Mouse (Mus musculus) left cerebral cortex, postnatal 10 days (tissue): ENCODE data around the gene Uqcr10. TPM values are rescaled to one million over a fixed set of nuclear protein-coding genes. Genes with fewer than 3 reads are reported as not detected.

ENCODE experiments used
- DNase-seq, 2 experiments: peaks; one replicate each; pipeline ENCODE4 v3.0.0; 2021 to 2022; ENCODE audit warnings: low spot score in 2 of 2, mixed read lengths in 1 of 2; ENCODE audit errors: extremely low spot score in 1 of 2
- intact Hi-C: fragments of 180-260 bp; cut with DNase I; formaldehyde crosslinking; loops from one replicate; pipeline ENCODE4 v1.15.1; 2025
- total RNA-seq, 2 experiments: library from RNA; stranded (reverse); gene quantifications; 2 replicates each; pipeline ENCODE4 v1.2.3; 2021

Uqcr10 gene
- total RNA-seq, 2 experiments from 2014 or later, result 411 to 418 TPM

DNA sequence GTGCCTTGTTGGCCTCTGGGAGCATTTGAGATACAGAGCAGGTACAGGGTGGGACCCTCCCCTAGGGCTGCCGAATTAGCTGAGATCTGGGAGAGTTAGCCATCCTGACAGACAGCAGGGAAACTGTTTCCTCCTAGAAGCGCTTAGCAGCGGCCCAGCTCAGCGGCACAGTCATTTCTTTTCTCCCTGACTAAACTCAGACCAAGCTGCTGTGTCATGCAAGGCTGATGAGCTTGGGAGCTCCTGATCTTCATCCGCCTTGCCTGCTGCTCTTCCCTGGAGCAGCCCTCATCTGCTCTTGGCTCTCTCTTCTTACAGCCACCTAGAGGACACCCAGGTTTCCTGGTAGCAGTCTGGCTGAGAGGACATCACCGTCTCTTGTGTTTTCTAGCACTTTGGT lies 20.0 kb downstream of the Uqcr10 start:
- DNase-seq, result no peak
- intact Hi-C loops, result no loop called here

DNA sequence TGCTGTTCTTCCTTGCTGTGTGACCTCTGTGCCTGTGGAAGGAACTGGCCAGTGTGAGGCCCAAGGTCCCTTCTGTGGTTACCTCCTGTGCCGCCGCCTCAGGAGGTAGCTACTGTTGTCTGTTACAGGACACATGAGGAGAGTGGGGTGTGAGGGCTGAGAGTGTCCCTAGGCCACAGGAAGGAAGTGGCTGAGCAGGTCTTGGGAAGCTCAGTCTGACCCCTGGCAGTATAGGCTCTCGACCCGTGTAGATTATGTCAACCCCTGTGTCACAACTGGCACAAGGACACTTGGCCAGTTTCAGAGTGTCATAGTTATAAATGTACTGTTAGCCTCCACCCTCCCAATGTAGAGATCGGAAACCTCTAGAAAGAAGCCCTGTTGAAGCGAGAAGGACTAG lies 20.6 kb downstream of the Uqcr10 start:
- intact Hi-C loops, result no loop called here

DNA sequence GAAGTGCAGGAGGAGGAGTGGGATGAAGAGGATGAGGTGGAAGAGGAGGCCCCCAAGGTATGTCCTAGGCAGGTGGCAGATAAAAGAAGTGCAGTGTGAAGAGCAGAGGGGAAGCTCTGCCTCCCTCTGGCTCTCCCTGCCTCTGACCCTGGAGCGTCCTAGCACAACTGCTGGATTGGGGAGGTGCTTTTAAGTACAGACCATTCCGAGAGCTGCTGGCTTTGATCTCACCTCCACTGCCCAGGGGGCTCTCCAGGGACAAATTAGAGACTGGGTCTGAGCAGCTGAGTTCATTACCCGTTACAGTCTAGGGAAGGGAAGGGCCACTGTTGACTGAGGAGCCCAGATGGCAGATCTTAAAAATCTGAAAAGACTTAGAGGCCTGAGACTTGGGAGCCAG lies 24.0 kb downstream of the Uqcr10 start:
- intact Hi-C loops, result no loop called here
- no peak for DNase-seq

More for the DNA sequence above, 20.6 kb downstream of the Uqcr10 start:
- DNase-seq, result no peak

DNA sequence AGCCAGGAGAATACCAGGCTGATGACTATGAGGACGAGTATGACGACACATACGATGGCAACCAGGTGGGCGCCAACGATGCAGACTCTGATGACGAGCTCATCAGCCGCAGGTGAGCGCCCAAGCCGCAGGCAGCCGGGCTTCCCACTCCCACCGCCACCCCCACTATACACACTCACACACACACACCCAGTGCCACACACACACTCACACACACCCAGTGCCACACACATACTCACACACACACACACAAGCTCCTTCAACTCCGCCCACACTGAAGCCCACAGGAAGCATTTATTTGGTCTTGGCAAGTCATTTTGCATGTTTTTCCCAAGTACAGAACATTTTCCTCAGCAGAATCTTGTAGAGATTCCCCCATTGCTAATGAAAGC lies 24.7 kb downstream of the Uqcr10 start:
- DNase-seq, result no peak
- intact Hi-C loops, result no loop called here

DNA sequence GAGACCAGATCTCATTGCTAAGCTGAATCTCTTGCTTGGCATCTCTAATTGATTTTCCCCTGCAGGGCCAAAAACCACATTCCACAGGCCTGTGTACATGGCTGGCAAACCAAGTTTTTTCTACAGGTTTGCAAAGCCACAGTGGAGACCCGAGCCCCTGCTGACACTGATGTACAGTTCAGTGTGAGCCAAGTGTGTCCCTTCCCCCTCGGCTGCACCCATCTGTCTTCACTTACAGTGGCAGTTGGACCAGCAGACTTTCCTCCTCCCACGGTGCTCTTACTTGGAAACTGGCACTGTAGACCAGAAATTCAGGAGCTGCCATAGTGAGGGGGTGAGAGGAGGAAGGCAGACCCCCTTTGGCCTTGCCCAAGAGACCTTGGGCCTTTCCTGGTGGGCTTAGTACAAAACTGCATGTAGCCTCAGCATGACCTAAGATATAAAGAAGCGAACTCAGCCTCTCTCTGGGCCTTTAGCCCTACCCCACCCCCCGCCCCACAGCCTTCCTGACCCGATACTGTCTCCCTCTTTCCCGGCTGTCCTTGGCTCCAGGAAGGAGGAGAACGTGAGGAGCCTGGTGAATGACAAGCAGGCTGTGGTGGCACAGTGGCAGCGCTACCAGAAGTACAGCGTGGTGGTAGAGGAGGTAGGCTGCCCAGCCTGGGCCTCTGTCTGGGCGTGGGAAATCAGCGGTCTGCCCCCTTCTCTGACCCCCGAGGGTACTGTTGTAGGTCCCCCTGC lies 25.3 kb downstream of the Uqcr10 start:
- DNase-seq, result peak; percentile 47 to 55
- intact Hi-C loops, result no loop called here

DNA sequence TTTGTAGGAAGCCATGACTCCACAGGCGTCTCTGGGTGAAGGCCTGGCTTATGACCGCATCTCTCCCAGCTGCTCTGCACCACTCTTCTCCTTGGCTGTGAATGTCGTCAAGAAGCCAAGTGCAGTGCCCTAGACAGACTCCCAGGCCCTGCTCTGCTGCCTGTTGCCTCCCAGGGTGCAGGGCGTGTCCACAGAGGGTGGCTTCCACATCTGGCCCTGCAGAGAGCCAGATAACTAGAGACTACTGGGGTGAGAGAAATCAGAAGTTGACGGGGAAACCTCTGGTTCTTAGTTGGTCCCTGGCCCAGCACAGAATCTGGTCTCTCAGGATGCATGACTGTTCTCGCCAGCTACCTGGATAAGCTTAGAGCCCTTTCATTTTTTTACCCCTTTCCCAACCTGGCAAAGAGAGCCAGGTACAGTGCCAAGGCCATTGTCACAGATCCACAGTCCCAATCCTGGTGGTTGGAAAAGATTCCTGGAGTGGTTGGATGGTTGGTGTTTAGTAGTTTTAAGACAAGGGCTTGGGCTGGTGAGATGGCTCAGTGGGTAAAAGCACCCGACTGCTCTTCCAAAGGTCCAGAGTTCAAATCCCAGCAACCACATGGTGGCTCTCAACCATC lies 26.8 kb downstream of the Uqcr10 start:
- DNase-seq, result no peak
- intact Hi-C loops, result no loop called here

DNA sequence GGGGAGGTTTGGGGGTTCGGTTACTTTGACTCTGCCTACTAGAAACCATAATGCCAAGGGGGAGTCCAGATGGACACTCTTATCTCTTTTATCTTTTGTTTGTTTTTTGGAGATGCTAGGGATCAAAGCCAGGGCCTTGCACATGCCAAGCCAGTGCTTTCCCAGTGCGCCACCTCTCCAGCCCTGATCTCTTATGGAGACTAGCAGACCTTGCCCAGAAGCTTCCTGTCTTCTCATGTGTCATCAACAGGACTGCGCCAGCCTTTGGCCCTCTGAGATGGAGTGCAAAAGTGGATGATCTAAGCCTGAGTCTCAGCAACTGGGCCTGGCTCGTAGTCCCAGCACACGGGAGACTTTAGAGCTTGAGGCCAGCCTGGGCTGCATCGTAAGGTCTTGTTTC lies 28.4 kb downstream of the Uqcr10 start:
- intact Hi-C loops, result no loop called here
- no peak for DNase-seq

DNA sequence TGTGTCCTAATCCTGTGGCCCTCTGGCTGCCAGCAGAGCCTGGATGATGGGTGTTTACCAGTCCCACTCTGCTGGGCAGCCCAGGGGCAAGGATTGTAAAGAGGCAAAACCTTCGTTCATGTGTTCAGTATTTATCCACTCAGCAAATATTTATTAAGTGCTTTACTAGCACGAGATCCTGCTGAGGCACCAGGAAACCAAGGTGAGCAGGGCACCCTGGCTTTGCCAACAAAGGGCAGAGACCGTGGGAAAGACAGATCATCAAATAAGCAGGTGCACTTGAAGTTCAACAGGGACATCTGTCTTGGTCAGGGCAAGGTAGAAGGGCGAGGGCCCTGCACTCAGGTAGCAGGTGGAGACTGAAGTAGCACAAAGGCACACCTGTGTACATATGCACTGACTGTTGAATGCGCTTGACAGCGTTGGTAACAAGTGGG lies 29.0 kb downstream of the Uqcr10 start:
- intact Hi-C loops, result no loop called here
- DNase-seq, result no peak

DNA sequence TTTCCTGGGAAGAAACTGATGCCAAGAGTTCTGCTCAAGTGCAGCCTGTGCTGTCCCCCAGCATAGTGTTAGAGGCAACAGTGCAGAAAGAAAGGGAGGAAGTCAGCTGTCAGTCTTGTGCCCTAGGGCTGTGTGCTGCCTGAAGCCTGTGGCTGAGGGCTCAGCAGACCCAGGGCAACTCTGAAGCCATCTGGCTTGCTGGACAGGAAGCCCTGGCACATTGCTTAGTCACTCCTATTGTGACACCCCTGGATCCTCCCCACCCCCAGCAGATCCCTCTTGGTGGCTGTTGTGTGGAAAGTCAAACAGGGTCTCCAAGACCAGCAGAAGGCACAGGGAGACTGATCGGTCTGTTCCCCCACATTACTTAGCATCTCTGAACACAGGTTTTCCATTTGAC lies 29.5 kb downstream of the Uqcr10 start:
- no peak for DNase-seq
- intact Hi-C loops, result no loop called here

DNA sequence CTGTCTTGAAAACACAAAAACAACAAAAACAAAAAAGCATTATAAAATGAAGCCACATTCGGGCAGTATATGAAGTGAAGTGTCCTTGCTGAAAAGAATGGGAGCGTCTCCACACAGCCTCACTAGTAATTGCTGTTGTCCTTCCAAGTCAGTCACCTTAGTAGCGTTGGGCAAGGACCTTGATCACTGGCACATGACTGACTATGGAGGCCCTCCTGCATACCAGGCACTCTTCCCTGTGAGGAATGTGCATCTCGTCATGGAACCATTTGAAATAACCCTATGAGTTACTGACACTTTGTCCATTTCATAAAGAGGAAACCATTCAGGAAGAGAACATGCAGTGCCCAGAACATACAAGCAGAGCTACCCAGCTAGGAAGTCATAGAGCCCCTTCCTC lies 32.4 kb downstream of the Uqcr10 start:
- intact Hi-C loops, result no loop called here
- DNase-seq, result no peak

DNA sequence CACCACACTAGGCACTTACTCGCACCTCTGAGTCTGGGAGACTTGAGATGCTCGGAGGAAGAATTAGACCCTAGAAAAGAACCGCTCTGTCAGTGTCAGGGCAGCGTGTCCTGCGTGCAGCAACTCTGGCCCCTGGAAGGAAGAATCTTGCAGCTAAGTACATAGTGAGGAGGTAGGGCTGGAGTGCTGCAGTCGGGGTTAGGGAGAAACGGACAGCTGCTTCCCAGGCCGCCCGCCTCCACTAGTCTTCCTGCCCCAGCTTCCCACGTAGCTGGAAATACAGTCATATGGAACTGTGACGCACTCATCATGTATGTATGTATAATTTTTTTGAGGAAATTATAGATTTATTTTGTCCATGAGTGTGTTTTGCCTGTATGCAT lies 41.7 kb downstream of the Uqcr10 start:
- DNase-seq, result no peak
- intact Hi-C loops, result no loop called here

DNA sequence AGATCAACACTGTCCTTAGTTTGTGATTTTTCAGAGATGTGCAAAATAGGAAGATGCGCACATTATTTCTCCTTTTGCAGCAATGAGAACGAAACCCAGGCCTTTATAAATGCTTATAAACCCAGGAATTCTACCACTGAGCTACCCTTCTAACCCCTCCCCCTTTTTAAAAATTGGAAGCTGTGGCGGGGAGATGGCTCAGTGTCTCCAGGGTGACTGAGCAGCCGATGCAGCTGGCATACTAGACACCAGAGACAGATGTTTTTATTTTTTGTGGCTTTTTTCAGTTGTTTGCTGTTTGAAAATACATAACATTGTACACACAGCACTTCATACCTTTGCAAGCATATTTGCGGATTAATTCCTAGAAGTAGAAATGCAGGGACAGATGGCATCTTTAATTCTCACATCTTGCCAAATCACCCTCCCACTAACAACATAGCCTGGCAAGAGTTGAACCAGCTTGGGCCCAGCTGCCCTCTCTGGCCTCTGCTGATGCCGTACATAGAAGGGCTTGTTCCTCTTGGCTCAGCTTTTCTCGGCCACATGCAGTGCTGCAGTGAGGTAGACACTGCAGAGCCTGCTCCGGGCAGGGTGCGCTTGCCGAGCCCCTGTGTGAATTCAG lies 42.2 kb downstream of the Uqcr10 start:
- intact Hi-C loops, result no loop called here
- DNase-seq, result no peak

DNA sequence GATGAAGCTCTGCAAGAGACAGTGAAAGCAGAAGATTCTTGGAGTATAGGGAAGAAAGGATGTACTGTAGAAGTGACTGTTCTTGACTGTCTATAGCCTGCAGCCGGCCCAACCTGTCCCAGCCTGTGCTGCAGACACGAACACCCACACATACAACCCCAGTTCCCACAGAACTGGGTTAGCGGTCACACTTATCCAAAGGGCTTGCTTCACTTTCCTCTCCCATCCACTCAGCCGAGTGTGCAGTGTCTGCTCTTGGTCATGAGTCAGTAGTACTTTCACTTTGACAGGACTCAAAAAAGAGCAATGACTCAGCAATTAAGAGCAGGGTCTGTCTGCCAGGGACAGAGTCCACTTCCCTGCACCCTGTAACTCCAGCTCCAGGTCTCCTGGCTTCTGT lies 42.8 kb downstream of the Uqcr10 start:
- no peak for DNase-seq
- intact Hi-C loops, result no loop called here

DNA sequence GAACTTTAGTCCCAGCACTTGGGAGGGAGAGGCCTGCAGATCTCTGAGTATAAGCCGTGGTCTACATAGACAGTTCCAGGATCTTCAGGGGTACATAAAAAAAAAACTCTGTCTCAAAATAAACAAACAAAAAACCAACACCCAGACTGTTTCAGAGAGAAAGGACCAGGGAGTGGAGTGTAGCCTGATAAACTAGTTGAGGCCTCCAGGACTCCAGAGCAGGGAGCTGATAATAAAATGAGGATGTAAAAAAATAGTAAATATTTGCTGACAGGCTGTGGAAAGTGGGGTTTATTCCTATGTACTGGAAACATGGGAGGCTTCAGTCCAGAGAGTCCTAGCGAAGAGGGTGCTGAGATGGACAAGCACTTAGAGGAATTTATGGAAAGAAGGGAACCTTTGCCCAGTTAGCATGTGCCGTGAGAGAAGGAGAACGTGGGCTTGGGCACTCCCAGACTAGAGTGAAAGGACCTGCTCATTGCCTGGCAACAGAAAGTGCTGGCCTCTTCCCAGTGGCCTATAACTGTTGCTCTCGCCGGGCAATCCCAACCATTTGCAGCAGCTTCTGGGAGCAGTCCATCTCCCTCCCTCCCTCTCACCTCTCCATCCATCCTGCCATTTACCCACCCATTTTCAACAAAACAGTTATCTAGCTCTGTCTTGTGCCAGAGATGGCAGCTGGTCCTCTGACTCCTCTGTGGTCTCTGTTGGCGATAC lies 43.7 kb downstream of the Uqcr10 start:
- DNase-seq, result no peak

DNA sequence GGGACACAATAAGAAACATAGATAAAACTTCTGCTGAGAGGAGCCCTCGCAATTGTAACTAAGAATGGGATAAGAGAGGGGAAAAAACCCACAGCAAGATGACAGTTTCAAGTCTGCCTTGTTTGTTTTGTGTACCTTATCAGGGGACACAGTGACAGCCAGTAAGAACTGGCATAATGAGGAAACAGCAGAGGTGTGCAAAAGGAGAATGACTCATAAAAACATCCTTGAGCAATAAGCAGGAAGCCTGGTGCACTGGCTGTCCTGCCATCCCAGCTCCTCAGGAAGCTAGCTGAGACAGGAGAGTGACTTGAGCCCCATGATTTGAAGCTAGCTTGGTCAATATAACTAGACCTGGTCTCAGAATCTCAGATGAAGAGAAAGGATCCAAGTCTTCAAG lies 44.3 kb downstream of the Uqcr10 start:
- intact Hi-C loops, result no loop called here
- DNase-seq, result no peak

More for the DNA sequence above, 43.7 kb downstream of the Uqcr10 start:
- intact Hi-C loops, result no loop called here

Other genes with a start within 250 kb of the Uqcr10 start
- gene Mtmr3, start 109.5 kb downstream of the Uqcr10 start, total RNA-seq, result 10 to 100 TPM; 63.5 to 67.4 TPM
- not detected for gene Gm11032, start 84.3 kb downstream of the Uqcr10 start, total RNA-seq
- gene Ascc2, start 66.6 kb downstream of the Uqcr10 start, total RNA-seq, result 10 to 100 TPM; 20.3 to 21.2 TPM
- gene Zmat5, start 336 bp upstream of the Uqcr10 start, total RNA-seq, result 10 to 100 TPM; 26.8 to 28.2 TPM
- gene Cabp7, start 42.4 kb upstream of the Uqcr10 start, total RNA-seq, result 1 to 10 TPM; 4.5 to 5.5 TPM
- 100 to 1,000 TPM; 130 to 131 TPM for gene Nf2, start 145.2 kb upstream of the Uqcr10 start, total RNA-seq
- 10 to 100 TPM; 91.5 to 91.9 TPM for gene Nipsnap1, start 169.6 kb upstream of the Uqcr10 start, total RNA-seq
- 10 to 100 TPM; 39.5 to 40.2 TPM for gene Thoc5, start 191.0 kb upstream of the Uqcr10 start, total RNA-seq
- 10 to 100 TPM; 24.5 to 24.6 TPM for gene Nefh, start 243.7 kb upstream of the Uqcr10 start, total RNA-seq